Mouse (Mus musculus) liver, postnatal 0 days (tissue): Measurements from ENCODE around the gene Adam19. TPM values are rescaled to one million over a fixed set of nuclear protein-coding genes. Genes with fewer than 3 reads are reported as not detected.

Experiments used
- ATAC-seq: fragments of 200-750 bp; cut with Nextera tagmentation; 2 replicates; pipeline ENCODE4 v1.8.0; 2017; ENCODE audit warnings: mild to moderate bottlenecking, moderate library complexity
- DNase-seq: peaks from one replicate; pipeline ENCODE4 v3.0.0-alpha.2; 2016
- H3K27ac ChIP-seq: fragments of 300-500 bp; sonication (generic); 2 replicates; pipeline ENCODE4 v1.5.1; 2014; ENCODE audit warnings: antibody characterized with exemption, moderate library complexity, mild to moderate bottlenecking, low read depth
- H3K27me3 ChIP-seq: fragments of 300-500 bp; sonication (generic); 2 replicates; pipeline ENCODE4 v1.6.1; 2014; ENCODE audit warnings: low read length, control low read depth, mixed read lengths; ENCODE audit not compliant: insufficient read depth
- H3K36me3 ChIP-seq: fragments of 300-500 bp; sonication (generic); replicated peaks from 2 replicates; pipeline ENCODE4 v1.6.1; 2014; ENCODE audit warnings: mild to moderate bottlenecking, control low read depth, low read length, moderate library complexity, mixed read lengths; ENCODE audit not compliant: insufficient read depth
- H3K4me1 ChIP-seq: fragments of 300-500 bp; sonication (generic); 2 replicates; pipeline ENCODE4 v1.6.1; 2014; ENCODE audit warnings: antibody characterized with exemption, mild to moderate bottlenecking, control low read depth; ENCODE audit not compliant: insufficient read depth
- H3K4me2 ChIP-seq: fragments of 300-500 bp; sonication (generic); 2 replicates; pipeline ENCODE4 v1.6.1; 2014; ENCODE audit warnings: low read depth, mild to moderate bottlenecking, low read length, moderate library complexity, mixed read lengths
- H3K4me3 ChIP-seq: fragments of 300-500 bp; sonication (generic); 2 replicates; pipeline ENCODE4 v1.5.1; 2014; ENCODE audit warnings: low read depth, low read length
- H3K9ac ChIP-seq: fragments of 300-500 bp; sonication (generic); replicated peaks from 2 replicates; pipeline ENCODE4 v1.6.1; 2014; ENCODE audit warnings: mild to moderate bottlenecking, moderate library complexity
- H3K9me3 ChIP-seq: fragments of 300-500 bp; sonication (generic); 2 replicates; pipeline ENCODE4 v1.6.1; 2016; ENCODE audit warnings: mild to moderate bottlenecking, control low read depth, low read length, mixed read lengths
- CTCF ChIP-seq: sonication (generic); IDR thresholded peaks from 2 replicates; pipeline ENCODE4 v1.5.1; 2016; ENCODE audit warnings: antibody characterized with exemption, low read depth
- EP300 ChIP-seq: IDR thresholded peaks from 2 replicates; pipeline ENCODE4 v1.6.1; 2016; ENCODE audit warnings: antibody characterized with exemption, low read depth, mild to moderate bottlenecking
- WGBS: fragments of 180-500 bp; shearing (Covaris S2); extraction: QIAGEN DNeasy Blood & Tissue Kit; methylation state at CpG from one replicate; pipeline ENCODE4 v1.1.7; 2014; ENCODE audit not compliant: insufficient replicate concordance; 5-methylcytosine and 5-hydroxymethylcytosine counted together
- polyA plus RNA-seq: library from polyadenylated mRNA; unstranded; fragments of >200 nt; fragmentation: Nextera tagmentation; extraction: Ambion mirVana; gene quantifications from 2 replicates; pipeline ENCODE4 v1.2.1, GENCODE M21; 2015

Adam19 gene
- polyA plus RNA-seq, 1 experiment from 2014 or later, result 1.0 TPM

DNA sequence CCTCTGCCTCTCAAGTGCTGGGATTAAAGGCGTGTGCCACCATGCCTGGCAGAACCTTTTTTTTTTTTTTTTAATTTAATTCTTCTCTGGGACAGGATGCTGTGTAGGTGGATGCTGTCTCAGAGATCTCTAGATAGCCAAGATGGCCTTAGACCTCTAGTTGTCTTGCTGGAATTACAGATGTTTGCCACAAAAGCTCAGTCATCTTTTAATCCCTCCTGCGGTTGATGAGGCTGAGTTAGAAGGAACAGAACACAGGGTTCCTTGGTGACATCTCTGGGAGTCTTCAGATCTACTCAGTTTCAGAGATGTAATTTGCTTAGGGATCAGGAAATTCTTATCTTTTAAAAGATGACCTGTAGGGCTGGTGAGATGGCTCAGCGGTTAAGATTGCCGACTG lies 3.1 kb downstream of the Adam19 start:
- no peak overlapping the region for H3K27ac ChIP-seq
- H3K27me3 ChIP-seq, result peaks cover 34% of the 10 kb centered on the region
- WGBS, result 86% methylated on average over 4 of the region's 4 CpGs
- ATAC-seq (no peak), DNase-seq (no peak)
- no peaks in the 10 kb centered on the region for H3K9me3 ChIP-seq
- TF ChIP-seq CTCF, result no peak
- TF ChIP-seq EP300, result no peak
- H3K4me2 ChIP-seq, result no peak overlapping the region
- H3K4me3 ChIP-seq, result no peak overlapping the region
- no peak overlapping the region for H3K9ac ChIP-seq
- no peaks in the 10 kb centered on the region; the same call in 1 of the 2 replicates for H3K36me3 ChIP-seq
- peaks cover 18% of the 10 kb centered on the region for H3K4me1 ChIP-seq

DNA sequence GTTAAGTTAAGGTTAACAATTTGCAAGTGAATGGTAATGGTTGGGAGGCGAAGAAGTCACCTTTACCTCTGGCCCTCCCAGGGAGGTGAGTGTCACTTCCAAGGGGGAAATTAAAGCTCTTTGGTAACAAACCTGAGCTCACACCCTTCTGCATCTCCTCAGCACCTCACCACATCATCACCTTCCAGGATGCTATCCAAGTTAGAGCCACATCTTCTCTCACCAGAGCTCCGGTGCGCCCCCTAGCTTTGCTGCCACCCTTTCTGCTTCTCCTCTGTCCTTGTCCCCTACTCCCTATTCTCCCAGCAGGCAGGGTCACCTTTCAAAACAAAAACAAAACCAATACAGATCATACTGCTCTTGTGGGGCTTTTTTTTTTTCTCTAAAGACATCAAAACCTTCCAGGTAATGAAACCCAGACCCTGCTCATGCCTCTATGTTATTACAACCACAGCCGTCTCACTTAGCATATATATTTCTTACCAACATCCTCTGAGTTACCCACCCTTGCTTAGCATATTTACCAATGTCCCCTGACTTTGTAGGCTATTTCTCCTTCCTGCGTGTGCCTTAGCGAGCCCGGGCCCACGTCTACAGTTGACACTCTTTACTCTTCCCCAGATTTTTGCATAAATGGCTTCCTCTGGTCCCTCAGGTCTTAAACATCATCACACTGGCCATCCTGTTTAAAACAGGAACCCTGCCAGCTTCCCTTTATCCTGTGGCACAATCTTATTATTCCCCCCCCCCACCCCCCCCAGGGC lies 4.3 kb downstream of the Adam19 start:
- no peak overlapping the region for H3K4me3 ChIP-seq
- no peak for DNase-seq
- no peak overlapping the region for H3K9ac ChIP-seq
- peaks cover 18% of the 10 kb centered on the region for H3K4me1 ChIP-seq
- H3K4me2 ChIP-seq, result no peak overlapping the region
- ATAC-seq, result no peak
- H3K36me3 ChIP-seq, result no peaks in the 10 kb centered on the region; the same call in 1 of the 2 replicates
- peak overlapping the region; percentile 30; the same call in 1 of the 2 replicates for H3K27ac ChIP-seq
- peaks cover 27% of the 10 kb centered on the region for H3K27me3 ChIP-seq
- WGBS, result 53% methylated on average over 8 of the region's 8 CpGs
- TF ChIP-seq CTCF (peak; percentile 57), EP300 (no peak)
- no peaks in the 10 kb centered on the region for H3K9me3 ChIP-seq

DNA sequence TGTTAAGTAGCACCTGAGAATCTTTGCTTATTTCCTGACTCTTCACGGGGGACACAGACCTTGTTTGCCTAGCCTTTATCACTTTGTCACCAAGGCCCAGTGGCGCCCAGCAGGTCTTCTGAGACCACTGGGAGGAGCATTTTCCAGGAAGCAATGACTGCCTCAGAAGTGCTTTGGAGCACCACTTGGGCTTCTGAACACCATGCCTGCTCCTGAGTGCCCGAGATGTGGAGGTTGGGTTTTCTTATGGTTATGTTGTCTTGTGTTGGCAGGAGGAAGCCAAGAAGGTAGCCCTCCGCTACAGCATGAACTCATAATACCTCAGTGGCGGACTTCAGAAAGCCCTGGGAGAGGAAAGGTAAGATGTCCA lies 4.8 kb downstream of the Adam19 start:
- Histone ChIP-seq H3K4me2 (no peak overlapping the region), H3K27me3 (peaks cover 21% of the 10 kb centered on the region), H3K27ac (no peak overlapping the region), H3K36me3 (no peaks in the 10 kb centered on the region; the same call in 1 of the 2 replicates), H3K4me3 (no peak overlapping the region), H3K4me1 (peaks cover 21% of the 10 kb centered on the region), H3K9me3 (no peaks in the 10 kb centered on the region), H3K9ac (no peak overlapping the region)
- ATAC-seq (no peak), DNase-seq (no peak)
- 59% methylated on average over 5 of the region's 5 CpGs for WGBS
- TF ChIP-seq EP300, result no peak
- no peak for TF ChIP-seq CTCF

DNA sequence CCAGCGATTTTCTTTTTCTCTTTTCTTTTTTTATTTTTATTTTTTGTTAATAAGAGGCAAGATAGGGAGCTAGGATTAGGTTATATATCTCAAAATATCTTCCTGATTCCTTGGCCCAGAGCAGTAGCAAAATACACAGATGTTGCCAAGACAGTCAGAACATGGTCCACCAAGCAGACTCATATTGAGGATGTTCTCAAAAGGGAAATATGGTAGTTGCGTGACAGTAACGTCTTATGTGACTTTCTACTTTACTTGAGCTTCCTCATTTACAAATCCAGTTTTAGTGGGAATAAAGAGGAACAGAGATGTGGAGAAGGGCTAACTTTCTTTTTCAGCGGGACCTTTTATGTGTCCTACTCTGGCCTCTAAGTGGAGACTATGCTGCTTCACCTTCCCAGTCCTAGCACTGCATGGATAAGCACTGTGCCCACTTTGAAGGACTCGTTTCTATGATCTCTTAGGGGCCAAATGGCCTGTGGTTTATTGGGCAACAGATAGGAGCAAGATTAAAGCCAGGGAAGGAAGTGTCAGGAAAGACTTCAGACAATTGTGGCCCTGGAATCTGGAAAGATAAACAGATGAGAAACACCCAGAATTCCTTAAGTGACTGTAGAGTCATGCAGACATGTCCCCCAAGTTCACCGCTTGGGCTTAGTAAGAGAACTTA lies 6.1 kb downstream of the Adam19 start:
- TF ChIP-seq CTCF (no peak), EP300 (no peak)
- 42% methylated on average over 6 of the region's 6 CpGs for WGBS
- no peak overlapping the region for H3K4me3 ChIP-seq
- H3K9ac ChIP-seq, result no peak overlapping the region
- DNase-seq (no peak), ATAC-seq (no peak)
- H3K27ac ChIP-seq, result 0 out of 2 replicates have a peak overlapping the region, but pooled peaks have one; percentile 17
- peaks cover 8% of the 10 kb centered on the region for H3K27me3 ChIP-seq
- peaks cover 26% of the 10 kb centered on the region for H3K4me1 ChIP-seq
- no peaks in the 10 kb centered on the region for H3K9me3 ChIP-seq
- H3K36me3 ChIP-seq, result no peaks in the 10 kb centered on the region; the same call in 1 of the 2 replicates
- H3K4me2 ChIP-seq, result no peak overlapping the region

DNA sequence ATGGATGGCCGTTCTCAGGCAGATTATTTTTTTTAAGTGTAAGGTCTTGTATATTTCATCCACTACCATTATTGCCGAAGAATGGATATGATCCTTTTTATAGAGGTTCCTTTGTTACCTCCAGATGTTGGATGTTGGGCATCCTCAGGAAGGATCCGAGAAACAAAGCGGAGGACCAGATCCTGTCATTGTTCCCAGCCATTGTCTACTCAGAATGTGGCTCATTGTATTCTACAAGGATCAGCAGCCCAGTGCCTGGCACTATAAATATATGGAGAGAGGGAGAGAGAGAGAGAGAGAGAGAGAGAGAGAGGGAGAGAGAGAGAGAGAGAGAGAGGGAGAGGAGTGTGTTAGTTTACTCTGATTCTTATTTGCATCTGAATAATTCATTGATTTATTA lies 6.8 kb downstream of the Adam19 start:
- H3K4me3 ChIP-seq, result no peak overlapping the region
- no peak overlapping the region for H3K9ac ChIP-seq
- 63% methylated on average over 4 of the region's 4 CpGs for WGBS
- DNase-seq (no peak), ATAC-seq (no peak)
- no peak overlapping the region for H3K27ac ChIP-seq
- no peak overlapping the region for H3K4me2 ChIP-seq
- no peak for TF ChIP-seq EP300
- no peak for TF ChIP-seq CTCF
- no peaks in the 10 kb centered on the region for H3K9me3 ChIP-seq
- peaks cover 5% of the 10 kb centered on the region; the same call in 1 of the 2 replicates for H3K27me3 ChIP-seq
- H3K36me3 ChIP-seq, result no peaks in the 10 kb centered on the region; the same call in 1 of the 2 replicates
- peaks cover 24% of the 10 kb centered on the region for H3K4me1 ChIP-seq

DNA sequence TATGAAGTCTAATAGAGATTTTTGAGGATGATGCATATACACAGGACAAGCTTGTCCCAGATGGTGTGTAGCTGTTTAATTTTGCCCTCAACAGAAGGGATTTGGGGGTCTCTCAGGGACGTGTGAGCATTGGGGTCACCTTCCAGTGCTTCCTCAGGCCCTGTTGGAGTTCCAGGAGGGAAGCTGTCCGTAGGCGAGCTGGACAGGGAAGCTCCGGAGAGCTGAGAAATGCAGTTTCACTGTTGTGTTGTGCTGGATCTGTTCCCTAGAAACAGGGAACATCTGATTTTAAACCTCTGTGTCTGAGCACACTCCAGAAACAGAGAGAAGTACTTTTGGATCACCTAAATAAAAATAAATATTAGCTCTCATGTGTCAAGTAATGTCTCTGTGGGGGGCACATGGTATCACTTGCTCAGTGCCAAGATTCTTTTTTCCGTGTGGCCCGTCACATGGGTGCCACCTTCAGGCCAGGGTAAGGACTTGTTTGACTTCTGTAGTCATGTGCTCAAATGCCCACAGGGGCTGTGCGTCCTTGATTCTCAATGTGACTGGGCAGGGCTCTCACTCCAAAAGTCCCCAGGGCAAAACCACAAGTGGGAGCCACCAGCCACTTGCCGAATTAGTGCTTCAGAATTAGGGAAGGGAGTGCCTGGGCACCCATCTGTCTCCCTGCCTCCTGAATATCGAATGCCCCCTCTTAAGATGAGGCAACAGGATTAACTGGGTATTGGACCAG lies 7.4 kb downstream of the Adam19 start:
- Histone ChIP-seq H3K9ac (no peak overlapping the region), H3K9me3 (no peaks in the 10 kb centered on the region), H3K27ac (no peak overlapping the region), H3K36me3 (no peaks in the 10 kb centered on the region; the same call in 1 of the 2 replicates), H3K4me1 (peaks cover 22% of the 10 kb centered on the region), H3K4me3 (no peak overlapping the region), H3K27me3 (peaks cover under 1% of the 10 kb centered on the region; the same call in 1 of the 2 replicates), H3K4me2 (no peak overlapping the region)
- DNase-seq, result no peak
- TF ChIP-seq CTCF, result peak; percentile 50
- TF ChIP-seq EP300, result no peak
- ATAC-seq, result no peak
- WGBS, result 51% methylated on average over 9 of the region's 9 CpGs
